Mouse (Mus musculus) myocyte (in vitro differentiated cells): ENCODE data around the gene Tmem86a. TPM values are rescaled to one million over a fixed set of nuclear protein-coding genes. Genes with fewer than 3 reads are reported as not detected.

Experiments
- H3K27me3 ChIP-seq: one replicate; pipeline ENCODE4 v1.6.1; 2011; ENCODE audit not compliant: control insufficient read depth, insufficient read depth, insufficient read length
- H3K36me3 ChIP-seq: one replicate; pipeline ENCODE4 v1.6.1; 2011; ENCODE audit not compliant: control insufficient read depth, insufficient read depth
- H3K4me2 ChIP-seq: one replicate; pipeline ENCODE4 v1.6.1; 2011; ENCODE audit warnings: low read depth, control low read depth
- H3K4me3 ChIP-seq: one replicate; pipeline ENCODE4 v1.5.1; 2011; ENCODE audit warnings: mild to moderate bottlenecking, control low read depth, moderate library complexity
- H3K79me2 ChIP-seq: one replicate; pipeline ENCODE4 v1.6.1; 2011; ENCODE audit not compliant: control insufficient read depth, insufficient read depth
- H3ac ChIP-seq: one replicate; pipeline ENCODE4 v1.6.1; 2011; ENCODE audit not compliant: control insufficient read depth, insufficient read length
- CEBPB ChIP-seq: IDR thresholded peaks from 2 replicates; pipeline ENCODE4 v1.6.1; 2011; ENCODE audit warnings: mild to moderate bottlenecking, moderate library complexity; ENCODE audit not compliant: poor library complexity, insufficient read depth, severe bottlenecking
- E2F4 ChIP-seq: IDR thresholded peaks from one replicate; pipeline ENCODE4 v1.6.1; 2011; ENCODE audit warnings: mild to moderate bottlenecking, control low read depth, moderate library complexity; ENCODE audit not compliant: insufficient read depth
- MAX ChIP-seq: IDR thresholded peaks from one replicate; pipeline ENCODE4 v1.6.1; 2011; ENCODE audit warnings: low read depth, mild to moderate bottlenecking, control low read depth
- MYOD1 ChIP-seq, 3 experiments: IDR thresholded peaks; one replicate each; pipeline ENCODE4 v1.6.1; 2011; ENCODE audit warnings: control low read depth in 2 of 3, low read depth in 2 of 3, mild to moderate bottlenecking in 2 of 3, moderate library complexity in 1 of 3; ENCODE audit not compliant: insufficient read length in 2 of 3, control insufficient read depth in 1 of 3
- MYOG ChIP-seq, 3 experiments: IDR thresholded peaks; one replicate each; pipeline ENCODE4 v1.6.1; 2011; ENCODE audit warnings: control low read depth in 2 of 3, low read depth in 2 of 3, mild to moderate bottlenecking in 2 of 3; ENCODE audit not compliant: insufficient read length in 2 of 3, control insufficient read depth in 1 of 3, insufficient read depth in 1 of 3
- POLR2A ChIP-seq: IDR thresholded peaks from one replicate; pipeline ENCODE4 v1.6.1; 2011; ENCODE audit warnings: low read depth, mild to moderate bottlenecking, control low read depth, moderate library complexity; ENCODE audit not compliant: insufficient read length
- POLR2AphosphoS2 ChIP-seq: IDR thresholded peaks from one replicate; pipeline ENCODE4 v1.6.1; 2011; ENCODE audit warnings: low read depth, control low read depth; ENCODE audit not compliant: insufficient read length
- REST ChIP-seq: IDR thresholded peaks from one replicate; pipeline ENCODE4 v1.6.1; 2011; ENCODE audit warnings: mild to moderate bottlenecking, control low read depth, moderate library complexity; ENCODE audit not compliant: insufficient read depth, insufficient read length
- SRF ChIP-seq: IDR thresholded peaks from one replicate; pipeline ENCODE4 v1.6.1; 2011; ENCODE audit warnings: low read depth; ENCODE audit not compliant: control insufficient read depth, insufficient read length
- TCF12 ChIP-seq: IDR thresholded peaks from one replicate; pipeline ENCODE4 v1.6.1; 2011; ENCODE audit warnings: mild to moderate bottlenecking, control low read depth; ENCODE audit not compliant: poor library complexity, insufficient read depth, severe bottlenecking
- TCF3 ChIP-seq: IDR thresholded peaks from one replicate; pipeline ENCODE4 v1.6.1; 2011; ENCODE audit warnings: low read depth, control low read depth; ENCODE audit not compliant: insufficient read length
- USF1 ChIP-seq: IDR thresholded peaks from one replicate; pipeline ENCODE4 v1.6.1; 2011; ENCODE audit warnings: low read depth, mild to moderate bottlenecking, control low read depth, moderate library complexity
- polyA plus RNA-seq: library from polyadenylated mRNA; unstranded; fragments of >200 nt; fragmentation: generic; extraction: Trizol; gene quantifications from one replicate; pipeline ENCODE4 v1.2.1, GENCODE M21; 2012; ENCODE audit warnings: missing spikeins

Tmem86a gene
- polyA plus RNA-seq, 1 experiment, result 28.6 TPM

GRCm38 (mm10) chr7:47072551-47072950 lies 22.1 kb downstream of the Tmem86a start:
- Histone ChIP-seq H3K4me3 (no peak overlapping the region), H3K36me3 (no peaks in the 10 kb centered on the region), H3ac (no peak overlapping the region), H3K79me2 (no peaks in the 10 kb centered on the region), H3K4me2 (no peak overlapping the region), H3K27me3 (no peaks in the 10 kb centered on the region)
- TF ChIP-seq MYOG (IDR thresholded peaks at IDR 0.05; ENCODE audit: control insufficient read depth in 1 of 3, insufficient read depth in 1 of 3, insufficient read length in 2 of 3, low read depth in 2 of 3), result no peak
- TF ChIP-seq POLR2AphosphoS2, result no peak
- TF ChIP-seq SRF, result no peak
- TF ChIP-seq MYOD1 (IDR thresholded peaks at IDR 0.05; ENCODE audit: control insufficient read depth in 1 of 3, insufficient read length in 2 of 3, low read depth in 2 of 3), result no peak
- TF ChIP-seq REST, result no peak
- no peak for TF ChIP-seq TCF3
- no peak for TF ChIP-seq MAX
- no peak for TF ChIP-seq TCF12
- no peak for TF ChIP-seq E2F4
- TF ChIP-seq POLR2A, result no peak
- no peak for TF ChIP-seq CEBPB

GRCm38 (mm10) chr7:47073536-47074521 lies 23.4 kb downstream of the Tmem86a start:
- Histone ChIP-seq H3K27me3 (no peaks in the 10 kb centered on the region), H3K4me2 (no peak overlapping the region), H3K36me3 (no peaks in the 10 kb centered on the region), H3K4me3 (no peak overlapping the region), H3ac (no peak overlapping the region), H3K79me2 (no peaks in the 10 kb centered on the region)
- TF ChIP-seq MYOG (IDR thresholded peaks at IDR 0.05; ENCODE audit: control insufficient read depth in 1 of 3, insufficient read depth in 1 of 3, insufficient read length in 2 of 3, low read depth in 2 of 3), result no peak
- no peak for TF ChIP-seq E2F4
- TF ChIP-seq USF1, result no peak
- no peak for TF ChIP-seq MYOD1 (IDR thresholded peaks at IDR 0.05; ENCODE audit: control insufficient read depth in 1 of 3, insufficient read length in 2 of 3, low read depth in 2 of 3)
- TF ChIP-seq MAX, result no peak
- TF ChIP-seq POLR2AphosphoS2, result no peak
- TF ChIP-seq SRF, result no peak
- TF ChIP-seq REST, result no peak
- TF ChIP-seq TCF3, result no peak
- no peak for TF ChIP-seq POLR2A
- no peak for TF ChIP-seq CEBPB
- TF ChIP-seq TCF12, result no peak

GRCm38 (mm10) chr7:47076193-47076592 lies 25.8 kb downstream of the Tmem86a start:
- no peaks in the 10 kb centered on the region for H3K27me3 ChIP-seq
- TF ChIP-seq REST, result no peak
- no peak overlapping the region for H3ac ChIP-seq
- no peak overlapping the region for H3K4me3 ChIP-seq
- no peaks in the 10 kb centered on the region for H3K79me2 ChIP-seq
- no peaks in the 10 kb centered on the region for H3K36me3 ChIP-seq
- H3K4me2 ChIP-seq, result no peak overlapping the region

GRCm38 (mm10) chr7:47076729-47077128 lies 26.3 kb downstream of the Tmem86a start:
- H3K79me2 ChIP-seq, result no peaks in the 10 kb centered on the region
- H3K4me3 ChIP-seq, result no peak overlapping the region
- H3K27me3 ChIP-seq, result no peaks in the 10 kb centered on the region
- no peak overlapping the region for H3ac ChIP-seq
- TF ChIP-seq E2F4 (no peak), MYOD1 (IDR thresholded peaks at IDR 0.05; ENCODE audit: control insufficient read depth in 1 of 3, insufficient read length in 2 of 3, low read depth in 2 of 3) (no peak), MYOG (IDR thresholded peaks at IDR 0.05; ENCODE audit: control insufficient read depth in 1 of 3, insufficient read depth in 1 of 3, insufficient read length in 2 of 3, low read depth in 2 of 3) (no peak), TCF12 (no peak), POLR2A (no peak), MAX (no peak), SRF (no peak), POLR2AphosphoS2 (no peak), REST (no peak), USF1 (no peak), TCF3 (no peak), CEBPB (no peak)
- no peak overlapping the region for H3K4me2 ChIP-seq
- H3K36me3 ChIP-seq, result no peaks in the 10 kb centered on the region
